Comparison of ENCODE assay signal across 8 mouse cellular contexts in genomic region chr11:107105227-107105626, GRCm38 (mm10). TPM values are rescaled to one million over a fixed set of nuclear protein-coding genes. Genes with fewer than 3 reads are reported as not detected.
DNase-seq lines count a peak whose midpoint lies in the region; ATAC-seq lines count a peak whose summit lies in the region.

No protein-coding gene starts in this region.

- peaks cover 11% of the 10 kb centered on the region for H3K4me1 ChIP-seq in kidney, embryonic 16.5 days (ENCODE audit: insufficient read depth, low read length)
- H3K4me1 ChIP-seq in limb, embryonic 11.5 days (ENCODE audit: control insufficient read depth, insufficient read depth, low read length): peaks cover 9% of the 10 kb centered on the region; the same call in 1 of the 2 replicates

- 60% methylated on average over 5 of the region's 5 CpGs for WGBS in kidney, embryonic 16.5 days
- WGBS in limb, embryonic 11.5 days: 57% methylated on average over 5 of the region's 5 CpGs

- H3K27ac ChIP-seq in kidney, embryonic 16.5 days (ENCODE audit: low read length): no peak overlapping the region
- H3K27ac ChIP-seq in limb, embryonic 11.5 days (replicated peaks; ENCODE audit: low read depth, low read length): no peak overlapping the region

- DNase-seq in kidney, adult 18-20 months: peak; percentile 76
- DNase-seq in adrenal gland, adult 18-20 months (ENCODE audit: low spot score in 2 of 2): peak; percentile 67 to 77
- DNase-seq in embryo, embryonic 10.5 days (ENCODE audit: low spot score): peak; percentile 76
- peak; percentile 26 for DNase-seq in heart, postnatal 25 days (ENCODE audit: low spot score)
- peak; percentile 80 for DNase-seq in limb, embryonic 11.5 days (ENCODE audit: low spot score)
- DNase-seq in retina, postnatal 1 day: peak; percentile 81
- peak; percentile 90 for DNase-seq in thymus, postnatal 4 days

- intact Hi-C loops in heart, postnatal 25 days (cut with DNase I): no loop called here

- H3K27me3 ChIP-seq in kidney, embryonic 16.5 days (ENCODE audit: insufficient read depth, low read length): no peaks in the 10 kb centered on the region
- H3K27me3 ChIP-seq in limb, embryonic 11.5 days (ENCODE audit: control insufficient read depth, insufficient read depth, low read length): no peaks in the 10 kb centered on the region

- no peak overlapping the region for H3K9ac ChIP-seq in kidney, embryonic 16.5 days (replicated peaks; ENCODE audit: low read length)
- H3K9ac ChIP-seq in limb, embryonic 11.5 days (ENCODE audit: low read length): no peak overlapping the region

- H3K9me3 ChIP-seq in kidney, embryonic 16.5 days (ENCODE audit: low read length): no peaks in the 10 kb centered on the region
- H3K9me3 ChIP-seq in limb, embryonic 11.5 days (ENCODE audit: control insufficient read depth, low read length): no peaks in the 10 kb centered on the region

- no peak overlapping the region for H3K4me3 ChIP-seq in kidney, embryonic 16.5 days (ENCODE audit: low read length)
- H3K4me3 ChIP-seq in limb, embryonic 11.5 days (ENCODE audit: low read depth, low read length): no peak overlapping the region

- no peak overlapping the region for H3K4me2 ChIP-seq in kidney, embryonic 16.5 days (replicated peaks; ENCODE audit: low read depth, low read length)
- H3K4me2 ChIP-seq in limb, embryonic 11.5 days (ENCODE audit: low read depth, severe bottlenecking): no peak overlapping the region

- no peak for ATAC-seq in kidney, embryonic 16.5 days (ENCODE audit: low FRiP score, low TSS enrichment)
- no peak for ATAC-seq in limb, embryonic 11.5 days (ENCODE audit: insufficient number of reproducible peaks, low FRiP score, low TSS enrichment, low read depth)

- H3K36me3 ChIP-seq in kidney, embryonic 16.5 days (ENCODE audit: insufficient read depth, low read length): peaks cover under 1% of the 10 kb centered on the region; the same call in 1 of the 2 replicates
- no peaks in the 10 kb centered on the region for H3K36me3 ChIP-seq in limb, embryonic 11.5 days (ENCODE audit: control insufficient read depth, insufficient read depth, low read length)

RNA-seq across cellular contexts. Expression of gene Bptf, which starts 26.7 kb away (rescaled TPM):
- 27.7 and 35.2 TPM in 2 replicates for polyA plus RNA-seq in kidney, embryonic 16.5 days (2015; fragmentation: Nextera tagmentation; extraction: Ambion mirVana)
- 10 to 100 TPM; 34.2 to 37.6 TPM for total RNA-seq in adrenal gland, adult 18-20 months (2021)
- 10 to 100 TPM; 27.1 to 31.8 TPM for total RNA-seq in heart, postnatal 25 days (2021)
- 44.1 and 46.7 TPM in 2 replicates for polyA plus RNA-seq in limb, embryonic 11.5 days (2014; fragmentation: Nextera tagmentation; extraction: Ambion mirVana)

Comparison
In these comparisons a context has a peak if more than half of its experiments do, and no peak if none do; other contexts are left out.
1. DNase-seq: peak in every context shown above with its lines; median percentile 90 in thymus, postnatal 4 days; 81 in retina, postnatal 1 day; 80 in limb, embryonic 11.5 days; 76 in kidney, adult 18-20 months; 76 in embryo, embryonic 10.5 days; 72 in adrenal gland, adult 18-20 months; 26 in heart, postnatal 25 days.